Mouse (Mus musculus): ENCODE measurements around the gene Thap11.

DNA sequence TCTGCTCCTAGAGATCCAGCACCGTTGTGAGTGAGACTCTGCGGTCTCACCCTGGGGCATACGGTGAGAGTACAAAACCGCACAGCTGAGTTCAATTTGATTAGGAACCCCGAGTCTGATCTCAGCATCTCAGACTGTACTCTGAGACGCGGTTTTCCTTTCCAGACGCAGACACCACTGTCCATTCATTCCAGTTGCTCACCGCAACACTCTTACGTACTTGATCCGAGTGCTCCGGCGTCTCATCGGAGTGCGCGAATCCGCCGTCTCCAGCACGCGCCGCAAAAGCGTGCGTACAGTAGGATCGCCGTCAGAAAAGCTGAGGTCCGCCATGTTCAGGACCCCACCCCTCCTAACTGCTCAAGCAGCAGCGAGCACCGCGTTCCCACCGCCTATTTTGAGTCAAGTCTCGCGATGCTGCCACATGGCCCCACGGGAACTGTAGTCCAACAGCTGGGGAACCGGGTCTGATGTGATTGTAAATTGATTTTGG, 3.2 kb upstream of the Thap11 start:
- TF ChIP-seq CTCF (IDR thresholded peaks at IDR 0.05; ENCODE audit: low read depth, low read length), result no peak
- peak; percentile 80; the same call in 1 of the 2 replicates for TF ChIP-seq POLR2A (IDR thresholded peaks at IDR 0.05; ENCODE audit: borderline replicate concordance, low read depth, low read length)
